Mouse (Mus musculus): ENCODE measurements around the gene Frmd4b. TPM values are rescaled to one million over a fixed set of nuclear protein-coding genes. Genes with fewer than 3 reads are reported as not detected.
"Not testable (repeated sequence)": the region's sequence is repeated elsewhere in the genome, so short reads cannot be mapped to it uniquely, and the experiment has no call there.

Frmd4b gene
- polyA plus RNA-seq, 1 experiment from 2014 or later: 24.8 TPM

- Histone ChIP-seq H3K27ac (replicated peaks) (no peak overlapping the region), H3K36me3 (no peaks in the 10 kb centered on the region), H3K9me3 (replicated peaks) (no peaks in the 10 kb centered on the region), H3K4me1 (no peaks in the 10 kb centered on the region), H3K4me3 (no peak overlapping the region), H3K27me3 (ENCODE audit: low read depth, poor library complexity, severe bottlenecking) (no peaks in the 10 kb centered on the region)
- peak; percentile 79 for DNase-seq (ENCODE audit: low spot score)
- WGBS: 59% methylated on average over 13 of the region's 13 CpGs
These were observed 200.3 kb downstream of the Frmd4b start for GRCm38 (mm10) chr6:97416972-97417554.

- 92% methylated on average over 4 of the region's 4 CpGs for WGBS
- DNase-seq (ENCODE audit: low spot score): not testable (repeated sequence)
These were observed 201.8 kb downstream of the Frmd4b start for GRCm38 (mm10) chr6:97415578-97415977.

GRCm38 (mm10) chr6:97413453-97413852 is 203.9 kb downstream of the Frmd4b start:
- H3K4me3 ChIP-seq: no peak overlapping the region
- no peak overlapping the region for H3K27ac ChIP-seq (replicated peaks)
- no peaks in the 10 kb centered on the region for H3K27me3 ChIP-seq (ENCODE audit: low read depth, poor library complexity, severe bottlenecking)
- no peaks in the 10 kb centered on the region for H3K9me3 ChIP-seq (replicated peaks)
- 77% methylated on average over 7 of the region's 7 CpGs for WGBS
- DNase-seq (ENCODE audit: low spot score): no peak
- 0 out of 2 replicates have a peak, but pooled peaks cover 2% of the 10 kb centered on the region for H3K36me3 ChIP-seq
- H3K4me1 ChIP-seq: peaks cover 8% of the 10 kb centered on the region

More at GRCm38 (mm10) chr6:97415578-97415977, 201.8 kb downstream of the Frmd4b start:
- not testable (repeated sequence) for H3K9me3 ChIP-seq (replicated peaks); H3K36me3 ChIP-seq; H3K4me1 ChIP-seq; H3K27ac ChIP-seq (replicated peaks); H3K4me3 ChIP-seq; H3K27me3 ChIP-seq (ENCODE audit: low read depth, poor library complexity, severe bottlenecking)

- no peak overlapping the region for H3K27ac ChIP-seq (replicated peaks)
- WGBS: 90% methylated on average over 15 of the region's 15 CpGs
These were observed 204.9 kb downstream of the Frmd4b start for GRCm38 (mm10) chr6:97412403-97412802.

GRCm38 (mm10) chr6:97411327-97411726 is 206.0 kb downstream of the Frmd4b start:
- Histone ChIP-seq H3K9me3 (replicated peaks) (no peaks in the 10 kb centered on the region), H3K27me3 (ENCODE audit: low read depth, poor library complexity, severe bottlenecking) (no peaks in the 10 kb centered on the region)
- WGBS: 89% methylated on average over 6 of the region's 6 CpGs

More at GRCm38 (mm10) chr6:97412403-97412802, 204.9 kb downstream of the Frmd4b start:
- H3K4me1 ChIP-seq: peaks cover 8% of the 10 kb centered on the region
- H3K4me3 ChIP-seq: no peak overlapping the region
- H3K27me3 ChIP-seq (ENCODE audit: low read depth, poor library complexity, severe bottlenecking): no peaks in the 10 kb centered on the region
- DNase-seq (ENCODE audit: low spot score): no peak
- H3K36me3 ChIP-seq: 0 out of 2 replicates have a peak, but pooled peaks cover 2% of the 10 kb centered on the region
- no peaks in the 10 kb centered on the region for H3K9me3 ChIP-seq (replicated peaks)

GRCm38 (mm10) chr6:97409467-97410239 is 207.7 kb downstream of the Frmd4b start:
- no peak overlapping the region for H3K4me3 ChIP-seq
- WGBS: 57% methylated on average over 5 of the region's 5 CpGs
- no peak overlapping the region for H3K27ac ChIP-seq (replicated peaks)
- 0 out of 2 replicates have a peak, but pooled peaks cover 2% of the 10 kb centered on the region for H3K36me3 ChIP-seq
- no peaks in the 10 kb centered on the region for H3K9me3 ChIP-seq (replicated peaks)
- no peak for DNase-seq (ENCODE audit: low spot score)
- H3K4me1 ChIP-seq: peaks cover 8% of the 10 kb centered on the region
- no peaks in the 10 kb centered on the region for H3K27me3 ChIP-seq (ENCODE audit: low read depth, poor library complexity, severe bottlenecking)

More at GRCm38 (mm10) chr6:97411327-97411726, 206.0 kb downstream of the Frmd4b start:
- Histone ChIP-seq H3K4me1 (peaks cover 8% of the 10 kb centered on the region), H3K4me3 (no peak overlapping the region), H3K36me3 (0 out of 2 replicates have a peak, but pooled peaks cover 2% of the 10 kb centered on the region), H3K27ac (replicated peaks) (no peak overlapping the region)
- DNase-seq (ENCODE audit: low spot score): no peak

- Histone ChIP-seq H3K4me3 (no peak overlapping the region), H3K27ac (replicated peaks) (no peak overlapping the region), H3K36me3 (0 out of 2 replicates have a peak, but pooled peaks cover 2% of the 10 kb centered on the region), H3K4me1 (peaks cover 23% of the 10 kb centered on the region), H3K9me3 (replicated peaks) (no peaks in the 10 kb centered on the region), H3K27me3 (ENCODE audit: low read depth, poor library complexity, severe bottlenecking) (no peaks in the 10 kb centered on the region)
- no peak for DNase-seq (ENCODE audit: low spot score)
- 92% methylated on average over 3 of the region's 3 CpGs for WGBS
These were observed 209.4 kb downstream of the Frmd4b start for GRCm38 (mm10) chr6:97407914-97408313.

- no peak for DNase-seq (ENCODE audit: low spot score)
- no peaks in the 10 kb centered on the region for H3K9me3 ChIP-seq (replicated peaks)
- no peaks in the 10 kb centered on the region for H3K27me3 ChIP-seq (ENCODE audit: low read depth, poor library complexity, severe bottlenecking)
- no peak overlapping the region for H3K27ac ChIP-seq (replicated peaks)
- H3K4me3 ChIP-seq: no peak overlapping the region
- peaks cover 28% of the 10 kb centered on the region for H3K4me1 ChIP-seq
- 87% methylated on average over 5 of the region's 5 CpGs for WGBS
- H3K36me3 ChIP-seq: 0 out of 2 replicates have a peak, but pooled peaks cover 2% of the 10 kb centered on the region
These were observed 209.9 kb downstream of the Frmd4b start for GRCm38 (mm10) chr6:97407425-97407824.

GRCm38 (mm10) chr6:97405311-97405710 is 212.0 kb downstream of the Frmd4b start:
- Histone ChIP-seq H3K4me3 (no peak overlapping the region), H3K9me3 (replicated peaks) (no peaks in the 10 kb centered on the region), H3K4me1 (peaks cover 29% of the 10 kb centered on the region), H3K27me3 (ENCODE audit: low read depth, poor library complexity, severe bottlenecking) (no peaks in the 10 kb centered on the region), H3K36me3 (no peaks in the 10 kb centered on the region; the same call in 1 of the 2 replicates), H3K27ac (replicated peaks) (no peak overlapping the region)
- 62% methylated on average over 7 of the region's 7 CpGs for WGBS
- no peak for DNase-seq (ENCODE audit: low spot score)

GRCm38 (mm10) chr6:97402822-97403472 is 214.4 kb downstream of the Frmd4b start:
- H3K36me3 ChIP-seq: no peaks in the 10 kb centered on the region; the same call in 1 of the 2 replicates
- 84% methylated on average over 10 of the region's 10 CpGs for WGBS
- no peaks in the 10 kb centered on the region for H3K9me3 ChIP-seq (replicated peaks)
- H3K4me1 ChIP-seq: peaks cover 21% of the 10 kb centered on the region
- 0 out of 2 replicates have a peak, but pooled peaks cover 2% of the 10 kb centered on the region for H3K27me3 ChIP-seq (ENCODE audit: low read depth, poor library complexity, severe bottlenecking)
- no peak overlapping the region for H3K27ac ChIP-seq (replicated peaks)
- H3K4me3 ChIP-seq: no peak overlapping the region
- no peak for DNase-seq (ENCODE audit: low spot score)

- Histone ChIP-seq H3K9me3 (replicated peaks) (no peaks in the 10 kb centered on the region), H3K27me3 (ENCODE audit: low read depth, poor library complexity, severe bottlenecking) (0 out of 2 replicates have a peak, but pooled peaks cover 4% of the 10 kb centered on the region), H3K27ac (replicated peaks) (0 out of 2 replicates have a peak overlapping the region, but pooled peaks have one; percentile 28), H3K4me1 (peaks cover 42% of the 10 kb centered on the region), H3K4me3 (no peak overlapping the region), H3K36me3 (no peaks in the 10 kb centered on the region; the same call in 1 of the 2 replicates)
- 93% methylated on average over 6 of the region's 6 CpGs for WGBS
- no peak for DNase-seq (ENCODE audit: low spot score)
These were observed 216.9 kb downstream of the Frmd4b start for GRCm38 (mm10) chr6:97400446-97400845.

GRCm38 (mm10) chr6:97397935-97398334 is 219.4 kb downstream of the Frmd4b start:
- no peaks in the 10 kb centered on the region; the same call in 1 of the 2 replicates for H3K36me3 ChIP-seq
- H3K27me3 ChIP-seq (ENCODE audit: low read depth, poor library complexity, severe bottlenecking): 0 out of 2 replicates have a peak, but pooled peaks cover 4% of the 10 kb centered on the region
- no peak overlapping the region for H3K4me3 ChIP-seq
- DNase-seq (ENCODE audit: low spot score): no peak
- no peak overlapping the region for H3K27ac ChIP-seq (replicated peaks)
- H3K4me1 ChIP-seq: peaks cover 44% of the 10 kb centered on the region
- WGBS: 90% methylated on average over 4 of the region's 4 CpGs
- H3K9me3 ChIP-seq (replicated peaks): no peaks in the 10 kb centered on the region
